Comparison of ENCODE assay signal across 8 mouse cellular contexts in genomic region chr17:45805471-45806082, GRCm38 (mm10).
DNase-seq lines count a peak whose midpoint lies in the region; ATAC-seq and TF ChIP-seq lines count a peak whose summit lies in the region.

No protein-coding gene starts in this region.

- TF ChIP-seq RAD21 in MEL (IDR thresholded peaks at IDR 0.05; ENCODE audit: low read depth, low read length): no peak

- H3K27me3 ChIP-seq in heart, embryonic 11.5 days (ENCODE audit: control insufficient read depth, insufficient read depth, low read length): peaks cover 66% of the 10 kb centered on the region
- peaks cover 0 to 2% of the 10 kb centered on the region in 2 experiments; a peak in 1 of 4 replicates for H3K27me3 ChIP-seq in MEL (ENCODE audit: control insufficient read depth in 1 of 2, insufficient read depth in 2 of 2, low read length in 2 of 2)
- H3K27me3 ChIP-seq in midbrain, embryonic 14.5 days (ENCODE audit: control insufficient read depth, insufficient read depth, low read length): peaks cover 6% of the 10 kb centered on the region; the same call in 1 of the 2 replicates
- no peaks in the 10 kb centered on the region for H3K27me3 ChIP-seq in cerebellum, adult 2 months (ENCODE audit: control insufficient read depth, insufficient read depth, low read length)

- WGBS in heart, embryonic 11.5 days (ENCODE audit: insufficient replicate concordance): 9% methylated on average over 35 of the region's 35 CpGs
- 1% methylated on average over 34 of the region's 35 CpGs for WGBS in midbrain, embryonic 14.5 days
- WGBS in cerebellum, adult 2 months: 13% methylated on average over 35 of the region's 35 CpGs

- H3K4me2 ChIP-seq in heart, embryonic 11.5 days: peak overlapping the region; percentile 4
- peak overlapping the region; percentile 28; the same call in 1 of the 2 replicates for H3K4me2 ChIP-seq in midbrain, embryonic 14.5 days (ENCODE audit: low read length)

- no peak for DNase-seq in heart, adult 11 months
- no peak for DNase-seq in MEL (ENCODE audit: low read depth, low spot score)
- peak; percentile 72 for DNase-seq in gastrocnemius, postnatal 10 days
- peak; percentile 79 for DNase-seq in kidney, postnatal 14 days
- peak; percentile 82 for DNase-seq in midbrain, embryonic 14.5 days
- no peak for DNase-seq in urinary bladder, postnatal 10 days (ENCODE audit: low spot score)
- DNase-seq in cerebellum, adult 2 months: no peak

- no peaks in the 10 kb centered on the region for H3K36me3 ChIP-seq in heart, embryonic 11.5 days (ENCODE audit: control insufficient read depth, insufficient read depth, low read length)
- no peaks in the 10 kb centered on the region for H3K36me3 ChIP-seq in MEL (ENCODE audit: control insufficient read depth in 1 of 2, insufficient read depth in 2 of 2, low read length in 2 of 2)
- H3K36me3 ChIP-seq in midbrain, embryonic 14.5 days (ENCODE audit: control insufficient read depth, insufficient read depth, low read length): no peaks in the 10 kb centered on the region

- peak in 2 of 3 experiments; percentile 47 to 74; a peak in 5 of 6 replicates for TF ChIP-seq CTCF in MEL (IDR thresholded peaks at IDR 0.05 in 2 of 3, conservative IDR thresholded peaks at IDR 0.05 in 1 of 3; ENCODE audit: control insufficient read depth in 1 of 3, insufficient read depth in 1 of 3, low read depth in 2 of 3, low read length in 3 of 3, poor library complexity in 1 of 3, severe bottlenecking in 1 of 3)
- no peak for TF ChIP-seq CTCF in cerebellum, adult 2 months (IDR thresholded peaks at IDR 0.05; ENCODE audit: borderline replicate concordance, insufficient read depth, low read depth, low read length)

- no peak for ATAC-seq in heart, embryonic 11.5 days (replicated peaks; ENCODE audit: insufficient number of reproducible peaks, low FRiP score, low TSS enrichment)
- ATAC-seq in midbrain, embryonic 14.5 days (ENCODE audit: low FRiP score, low TSS enrichment): peak; percentile 32

- no peak overlapping the region for H3K9ac ChIP-seq in heart, embryonic 11.5 days (ENCODE audit: low read depth, low read length)
- no peak overlapping the region for H3K9ac ChIP-seq in MEL (ENCODE audit: control insufficient read depth, low read depth, low read length, poor library complexity, severe bottlenecking)
- no peak overlapping the region for H3K9ac ChIP-seq in midbrain, embryonic 14.5 days (replicated peaks; ENCODE audit: low read length)

- H3K27ac ChIP-seq in heart, embryonic 11.5 days (ENCODE audit: low read depth, low read length): no peak overlapping the region
- H3K27ac ChIP-seq in MEL (ENCODE audit: control insufficient read depth, low read depth, low read length): no peak overlapping the region
- no peak overlapping the region for H3K27ac ChIP-seq in midbrain, embryonic 14.5 days (replicated peaks; ENCODE audit: low read depth, low read length)
- no peak overlapping the region for H3K27ac ChIP-seq in cerebellum, adult 2 months (ENCODE audit: insufficient read depth, low read length)

- H3K4me3 ChIP-seq in heart, embryonic 11.5 days (ENCODE audit: low read depth, low read length): 0 out of 2 replicates have a peak overlapping the region, but pooled peaks have one; percentile 15
- H3K4me3 ChIP-seq in MEL (ENCODE audit: control insufficient read depth in 1 of 2, insufficient read depth in 1 of 2, low read depth in 2 of 2, low read length in 2 of 2): no peak overlapping the region
- no peak overlapping the region for H3K4me3 ChIP-seq in midbrain, embryonic 14.5 days (replicated peaks; ENCODE audit: low read depth, low read length)
- H3K4me3 ChIP-seq in cerebellum, adult 2 months (replicated peaks; ENCODE audit: insufficient read depth, low read depth, low read length): no peak overlapping the region

- TF ChIP-seq EP300 in MEL (IDR thresholded peaks at IDR 0.05; ENCODE audit: low read depth in 1 of 2, low read length in 2 of 2): no peak

- peaks cover 31% of the 10 kb centered on the region for H3K4me1 ChIP-seq in heart, embryonic 11.5 days (ENCODE audit: control insufficient read depth, insufficient read depth, low read length)
- H3K4me1 ChIP-seq in MEL (ENCODE audit: control insufficient read depth in 1 of 2, insufficient read depth in 2 of 2, low read length in 2 of 2): no peaks in the 10 kb centered on the region; a peak in 1 of 4 replicates
- H3K4me1 ChIP-seq in midbrain, embryonic 14.5 days (ENCODE audit: control insufficient read depth, insufficient read depth, low read length): peaks cover 7% of the 10 kb centered on the region; the same call in 1 of the 2 replicates
- H3K4me1 ChIP-seq in cerebellum, adult 2 months (ENCODE audit: control insufficient read depth, insufficient read depth, low read length): peaks cover 10% of the 10 kb centered on the region

- no peak for TF ChIP-seq POLR2A in MEL (IDR thresholded peaks at IDR 0.05; ENCODE audit: control insufficient read depth in 1 of 2, insufficient read depth in 1 of 2, low read depth in 1 of 2, low read length in 2 of 2, poor library complexity in 1 of 2)
- no peak for TF ChIP-seq POLR2A in cerebellum, adult 2 months (IDR thresholded peaks at IDR 0.05; ENCODE audit: borderline replicate concordance, insufficient read depth, low read length)

- no peaks in the 10 kb centered on the region for H3K79me2 ChIP-seq in MEL (ENCODE audit: control insufficient read depth, insufficient read depth, low read length, poor library complexity)

- no peaks in the 10 kb centered on the region for H3K9me3 ChIP-seq in heart, embryonic 11.5 days (replicated peaks; ENCODE audit: control insufficient read depth, low read length)
- H3K9me3 ChIP-seq in MEL (replicated peaks; ENCODE audit: insufficient read depth, low read length): no peaks in the 10 kb centered on the region
- no peaks in the 10 kb centered on the region for H3K9me3 ChIP-seq in midbrain, embryonic 14.5 days (ENCODE audit: control insufficient read depth, low read length)

TF ChIP-seq in MEL, 35 proteins besides CTCF, POLR2A, EP300 and RAD21:
- TF ChIP-seq SMC3 (IDR thresholded peaks at IDR 0.05; ENCODE audit: low read depth, low read length) (peak; percentile 25; the same call in 1 of the 2 replicates), MXI1 (IDR thresholded peaks at IDR 0.05; ENCODE audit: low read depth, low read length) (no peak), SIN3A (IDR thresholded peaks at IDR 0.05; ENCODE audit: low read length) (no peak)

Comparison
In these comparisons a context has a peak if more than half of its experiments do, and no peak if none do; other contexts are left out.
1. DNase-seq: peak in gastrocnemius, postnatal 10 days (single experiment), kidney, postnatal 14 days (single experiment) and midbrain, embryonic 14.5 days (single experiment); none in heart, adult 11 months (single experiment), MEL (single experiment), urinary bladder, postnatal 10 days (single experiment) and cerebellum, adult 2 months (0 of 2).